Mouse (Mus musculus) MEL-GATA-1-ER (cell line): ENCODE data around the gene Phf21a.

Experiments
- DNase-seq: peaks from one replicate; pipeline ENCODE4 v3.0.0-alpha.2; 2012; ENCODE audit warnings: low read depth; ENCODE audit errors: extremely low read depth

The Phf21a gene

DNA sequence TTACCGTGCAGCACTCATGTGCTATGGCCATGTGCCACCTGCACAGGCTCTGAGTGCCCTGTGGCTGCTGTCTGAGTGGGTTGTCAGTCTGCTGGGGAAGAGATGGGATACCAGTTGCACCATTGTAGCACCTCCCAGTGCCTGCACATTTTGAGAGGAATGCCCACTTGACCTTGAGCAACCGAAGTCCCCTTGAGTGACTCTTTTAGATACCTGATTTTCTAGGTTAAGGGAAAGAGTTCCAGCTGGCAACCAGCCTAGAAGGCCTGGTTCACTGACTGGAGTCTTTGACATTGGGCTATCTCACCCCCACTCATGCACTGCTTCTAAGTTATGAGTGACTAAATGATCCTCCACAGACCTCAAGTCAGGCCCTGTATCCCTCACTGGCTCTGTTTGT, 266.4 kb downstream of the Phf21a start:
- DNase-seq, result no peak

DNA sequence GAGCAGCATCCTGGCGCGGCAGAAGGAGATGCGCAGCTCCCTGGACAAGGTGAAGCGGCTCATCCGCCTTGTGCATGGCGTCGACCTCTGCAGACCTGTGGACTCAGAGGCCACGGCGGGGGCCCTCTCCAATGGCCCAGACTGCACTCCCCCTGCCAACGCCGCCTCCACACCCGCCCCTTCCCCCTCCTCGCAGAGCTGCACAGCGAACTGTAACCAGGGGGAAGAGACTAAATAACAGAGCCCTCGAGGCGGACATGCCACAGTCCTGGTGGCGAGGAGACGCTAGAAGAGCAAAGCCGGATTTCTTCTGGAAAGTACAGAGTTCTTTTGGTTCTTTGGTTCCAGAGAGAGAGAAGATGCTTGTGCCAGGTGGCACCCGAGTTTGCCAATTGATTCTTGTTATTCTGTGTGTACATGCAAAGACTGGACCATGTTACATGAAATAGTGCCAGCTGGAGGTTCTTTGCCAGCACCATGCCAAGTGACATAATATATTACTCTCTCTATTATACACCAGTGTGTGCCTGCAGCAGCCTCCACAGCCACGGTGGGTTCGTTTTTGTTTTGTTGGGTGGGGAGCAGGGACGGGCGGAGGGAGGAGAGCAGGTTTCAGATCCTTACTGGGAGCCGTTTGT, 267.4 kb downstream of the Phf21a start:
- no peak for DNase-seq

DNA sequence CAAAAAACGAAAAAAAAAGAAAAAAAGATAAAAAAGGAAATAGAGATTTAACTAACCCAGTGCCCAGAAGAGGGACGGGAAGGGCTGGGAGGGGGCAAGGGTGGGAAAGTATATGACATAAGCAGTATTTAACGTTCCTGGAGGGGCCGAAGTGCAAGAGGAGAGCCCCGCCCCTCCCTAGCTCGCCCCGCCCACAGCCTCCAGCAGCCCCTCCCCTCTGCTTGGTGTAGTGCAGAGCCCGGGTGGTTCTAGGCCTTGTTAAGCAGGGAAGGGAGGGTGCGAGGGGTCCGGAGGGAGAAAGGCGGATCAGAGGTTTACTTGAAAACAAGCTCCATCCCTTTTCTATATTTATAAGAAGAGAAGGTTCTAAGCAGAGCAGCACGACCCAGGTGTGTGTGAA, 268.0 kb downstream of the Phf21a start:
- no peak for DNase-seq

DNA sequence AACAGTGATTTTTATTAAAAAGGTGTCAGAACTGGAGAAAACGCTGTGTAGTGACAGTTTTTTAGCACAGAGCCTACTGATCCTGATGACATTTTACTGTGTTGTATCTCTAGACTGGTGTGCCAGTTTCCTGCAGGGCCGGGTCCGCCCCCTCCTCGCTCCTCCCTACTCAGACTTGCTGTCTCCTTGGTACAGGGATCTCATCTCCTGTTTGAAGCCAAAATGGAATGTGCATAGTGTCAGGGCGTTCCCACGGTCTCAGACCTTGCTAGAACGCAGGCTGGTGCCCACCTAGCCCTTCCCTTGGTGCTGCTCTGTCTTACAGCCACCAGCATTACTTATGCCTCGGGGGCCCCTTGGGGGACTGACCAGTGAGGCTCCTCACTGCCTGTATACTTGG, 268.9 kb downstream of the Phf21a start:
- no peak for DNase-seq

DNA sequence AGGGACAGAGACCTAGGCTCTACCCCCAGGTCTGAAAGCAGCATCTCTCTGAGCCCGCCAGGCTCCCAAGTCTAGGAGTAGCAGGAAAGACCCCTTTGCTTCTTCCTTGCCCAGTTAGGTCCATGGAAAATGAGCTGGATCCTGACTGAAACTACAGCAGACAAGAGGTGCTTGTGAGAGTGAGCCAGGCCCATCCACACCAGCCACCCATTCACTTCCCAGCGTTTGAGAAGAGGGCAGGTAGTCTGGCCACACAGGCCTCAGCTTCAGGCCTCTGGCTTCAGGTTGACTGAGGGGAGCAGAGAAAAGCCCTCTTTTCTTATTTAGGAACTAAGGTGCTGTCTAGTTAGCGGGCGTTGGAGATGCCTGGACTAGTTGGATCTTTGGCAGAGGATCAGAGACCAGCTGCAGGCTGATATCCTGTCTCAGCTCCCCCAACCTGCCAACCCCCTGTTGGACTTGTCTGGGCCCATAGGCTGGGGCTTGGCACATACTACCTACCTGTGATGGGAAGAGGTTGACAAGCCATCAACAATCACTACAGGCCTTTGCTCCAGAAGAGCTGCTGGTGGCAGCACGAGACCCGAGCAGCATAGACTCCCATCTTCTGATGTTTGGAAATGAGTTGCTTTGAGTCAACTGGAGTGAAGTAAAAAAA, 269.8 kb downstream of the Phf21a start:
- DNase-seq, result no peak

DNA sequence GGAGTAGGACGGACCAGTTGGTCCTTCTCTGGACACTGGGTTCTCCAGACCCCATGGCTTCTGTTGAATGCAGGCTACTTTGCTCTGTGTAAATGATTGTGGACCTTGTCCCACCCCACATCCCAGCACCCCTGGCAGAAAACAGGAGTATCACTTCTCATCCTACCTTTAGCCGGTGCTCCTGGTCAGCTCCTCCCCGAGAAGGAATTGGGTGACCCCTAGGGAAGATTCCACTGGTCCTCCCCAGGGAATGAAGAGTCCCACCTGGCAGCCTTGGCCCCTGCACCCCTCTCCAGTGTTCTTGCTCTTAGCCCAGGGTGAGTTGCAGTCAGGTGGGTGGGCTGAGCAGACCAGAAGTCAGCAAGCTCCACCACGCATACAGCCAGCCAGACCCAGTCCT, 271.2 kb downstream of the Phf21a start:
- no peak for DNase-seq

DNA sequence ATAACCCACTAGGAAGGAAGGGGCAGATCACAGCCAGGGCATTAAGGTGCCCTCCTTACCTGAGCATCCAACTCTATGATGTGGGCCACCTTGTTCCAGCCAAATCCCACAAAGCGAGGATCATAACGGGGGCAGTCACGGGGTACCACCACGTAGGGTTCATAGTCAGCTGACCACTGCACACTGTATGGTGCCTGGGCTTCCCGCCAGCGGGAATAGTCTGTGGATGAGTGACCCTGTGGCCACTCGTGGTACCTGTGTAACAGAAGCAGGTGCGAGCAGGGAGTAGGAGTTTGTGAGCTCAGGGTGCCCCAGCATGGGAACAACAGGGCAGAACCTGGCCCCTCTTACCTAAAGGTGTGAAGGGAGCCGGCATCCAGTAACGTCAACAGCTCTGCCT, 272.7 kb downstream of the Phf21a start:
- no peak for DNase-seq

DNA sequence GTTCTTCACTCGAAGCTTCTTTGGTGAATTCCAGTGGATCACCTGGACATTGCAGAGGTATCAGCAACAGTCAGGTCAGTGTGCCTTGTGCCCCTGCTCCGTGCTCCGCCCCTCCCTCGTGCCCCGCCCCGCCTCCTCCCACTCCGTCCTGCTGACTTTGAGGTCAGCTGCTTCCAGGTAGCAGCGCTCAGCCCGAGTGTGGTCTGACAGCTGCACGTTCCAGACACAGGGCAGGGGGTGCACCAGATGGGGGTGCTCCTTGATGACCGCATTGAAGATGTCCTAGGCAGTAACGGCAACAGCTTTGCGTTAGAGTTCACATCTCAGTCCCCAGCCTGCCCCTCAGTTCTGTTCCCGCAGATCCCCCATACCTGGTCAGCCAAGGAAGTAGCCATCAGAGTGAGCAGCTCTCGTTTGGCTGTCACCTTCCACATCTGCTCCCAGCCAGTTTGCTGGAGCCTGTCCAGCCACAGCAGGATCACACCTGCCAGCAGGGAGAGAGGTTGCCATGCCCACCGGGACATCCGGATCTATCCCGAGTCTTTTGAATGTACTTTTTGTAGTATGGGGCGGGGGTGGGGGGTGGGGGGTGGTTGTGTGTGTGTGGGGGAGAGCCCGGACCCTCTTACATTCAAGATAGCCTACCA, 274.6 kb downstream of the Phf21a start:
- DNase-seq, result no peak

DNA sequence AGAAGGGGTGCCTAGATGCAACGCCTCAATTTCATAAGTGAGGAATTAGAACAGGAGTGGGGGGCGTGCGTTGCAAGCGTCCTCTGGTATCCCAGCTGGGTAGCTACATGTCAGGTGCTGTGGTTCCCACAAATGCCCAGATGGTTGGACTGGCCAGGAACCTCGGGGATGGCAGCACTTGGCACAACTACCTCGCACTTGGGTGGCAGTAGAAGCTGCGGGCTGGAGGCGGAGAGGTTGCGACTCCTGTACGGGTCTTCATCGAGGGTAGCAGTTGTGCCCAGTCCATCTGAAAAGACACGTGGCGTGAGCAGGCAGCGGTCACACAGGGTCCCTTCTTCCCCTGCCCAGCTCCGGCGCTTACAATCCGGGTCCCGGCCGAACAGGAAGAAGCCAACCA, 277.5 kb downstream of the Phf21a start:
- DNase-seq, result no peak

DNA sequence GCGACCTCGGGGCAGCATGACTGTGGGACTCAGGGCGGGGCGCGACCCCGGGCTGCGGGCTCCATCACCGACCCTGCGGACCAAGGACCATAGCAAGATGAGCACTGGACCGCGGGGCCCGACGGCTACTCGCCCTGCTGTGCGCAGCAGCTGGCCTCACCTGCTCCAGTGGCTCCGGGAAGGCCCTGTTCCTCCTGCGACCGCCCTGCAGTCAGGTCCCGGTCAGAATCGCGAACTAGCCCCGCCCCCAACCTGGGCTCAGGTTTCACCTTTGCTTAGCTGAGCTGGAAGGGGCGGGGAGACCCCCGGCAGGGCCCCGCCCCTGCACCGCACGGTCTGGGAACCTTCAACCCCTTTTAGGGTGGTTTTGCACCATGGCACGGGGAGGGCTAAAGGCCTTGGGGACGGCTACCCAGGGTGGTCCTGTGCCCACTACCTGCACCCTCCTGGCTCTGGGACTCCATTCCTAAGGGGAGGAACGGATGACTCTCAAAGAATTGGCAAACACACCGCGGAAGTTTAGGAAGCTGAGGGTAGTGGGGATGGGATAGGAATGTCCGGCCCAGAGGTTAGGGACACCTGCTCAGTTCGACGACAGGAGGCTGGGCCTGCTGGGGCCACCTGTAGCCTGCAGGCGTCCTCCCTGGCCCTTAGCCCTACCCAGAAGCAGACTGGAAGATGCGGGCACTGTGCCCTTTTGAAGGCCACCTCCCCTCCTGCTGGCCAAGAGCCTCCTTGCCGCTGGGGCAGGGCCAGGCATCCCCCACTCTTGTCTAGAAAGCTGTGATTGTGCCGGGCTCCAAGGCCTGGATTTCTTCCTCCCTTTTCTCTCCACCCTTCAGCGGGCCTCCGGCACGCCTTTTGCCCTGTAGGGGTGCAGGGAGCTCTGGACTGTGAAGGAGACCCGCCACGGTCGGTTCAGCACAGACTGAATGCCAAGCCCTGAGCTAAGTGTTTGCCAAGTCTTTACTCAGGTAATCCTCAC, 278.2 kb downstream of the Phf21a start:
- no peak for DNase-seq

DNA sequence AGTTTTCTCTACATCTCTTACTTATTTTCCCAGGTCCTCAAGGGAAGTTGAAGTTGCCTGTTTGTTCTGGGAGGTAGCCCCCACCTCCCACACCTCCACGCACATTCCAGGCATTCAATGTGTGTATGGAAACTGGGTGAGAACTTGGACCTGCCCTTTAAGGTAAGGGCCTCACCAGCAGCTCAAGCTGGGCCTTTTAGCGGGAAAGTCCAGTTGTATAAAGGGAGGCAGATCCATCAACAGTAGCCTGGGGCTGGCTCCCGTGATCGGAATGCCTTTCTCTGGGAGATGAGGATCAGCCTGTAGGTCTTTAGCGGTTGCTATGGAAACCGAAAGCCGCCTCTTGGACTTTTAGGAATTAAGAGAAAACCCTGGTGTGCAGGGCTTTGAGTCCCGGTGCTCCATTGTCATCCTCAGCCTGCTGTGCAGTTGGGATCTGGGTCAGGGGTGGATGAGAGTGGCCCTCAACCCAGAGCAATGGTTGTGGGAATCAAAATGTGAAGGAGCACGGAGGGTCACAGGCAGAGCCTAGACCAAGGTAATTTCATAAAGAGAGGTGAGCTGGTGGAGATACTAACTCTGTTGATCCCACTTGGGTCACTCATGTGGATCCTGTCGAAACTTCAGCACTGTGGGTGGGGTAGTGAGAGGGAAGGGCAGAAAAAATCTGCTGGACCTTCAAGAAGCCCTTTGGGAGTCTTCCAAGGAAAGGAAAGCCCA, 279.2 kb downstream of the Phf21a start:
- DNase-seq, result no peak

DNA sequence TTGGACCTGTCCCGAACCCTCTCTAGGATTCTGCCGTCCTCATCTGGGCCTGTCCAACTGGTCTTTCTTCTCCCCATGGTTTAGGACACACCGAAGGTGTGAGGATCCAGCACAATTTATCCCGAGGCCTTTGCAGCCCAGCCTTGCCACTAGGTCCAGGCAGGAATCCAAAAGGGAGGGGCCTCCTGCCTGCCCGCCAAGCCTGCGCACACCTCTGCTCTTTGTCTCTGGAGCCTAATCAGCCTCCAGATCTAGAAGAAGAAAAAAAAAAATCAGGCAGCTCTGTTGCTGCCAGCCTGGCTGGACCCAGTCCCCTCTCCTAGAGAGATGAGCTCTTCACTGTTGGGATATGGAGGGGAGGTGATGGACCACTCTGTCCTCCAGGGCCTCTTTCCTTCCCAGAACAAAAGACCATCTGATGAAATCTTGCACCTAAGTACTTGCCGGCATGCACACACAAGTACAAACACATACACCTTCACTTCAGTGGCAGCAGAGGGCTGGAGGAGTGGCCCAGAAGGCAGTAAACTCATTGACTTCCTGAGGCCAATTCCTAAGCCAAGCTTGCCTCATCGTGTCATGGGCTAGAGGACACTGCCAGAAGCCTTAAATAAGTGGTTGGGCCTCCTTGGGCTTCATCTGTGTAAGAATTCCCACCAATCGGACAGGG, 280.0 kb downstream of the Phf21a start:
- DNase-seq, result no peak

DNA sequence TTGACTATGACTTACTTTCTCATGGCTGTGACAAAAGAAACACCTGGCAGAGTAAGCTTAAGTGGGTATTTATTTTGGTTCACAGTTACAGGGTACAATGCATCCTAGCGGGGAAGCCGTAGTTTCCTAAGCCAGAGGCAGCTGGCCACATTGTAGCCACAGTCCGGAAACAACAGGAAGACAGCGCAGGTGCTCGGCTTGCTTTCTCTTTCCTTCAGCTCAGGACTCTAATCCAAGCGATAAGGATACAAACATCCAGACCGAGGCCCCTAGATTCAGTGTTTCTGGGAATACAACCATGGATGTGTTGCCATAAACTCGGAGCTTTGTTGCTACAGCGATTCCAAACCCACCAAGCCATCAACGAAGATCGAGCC, 280.5 kb downstream of the Phf21a start:
- no peak for DNase-seq

DNA sequence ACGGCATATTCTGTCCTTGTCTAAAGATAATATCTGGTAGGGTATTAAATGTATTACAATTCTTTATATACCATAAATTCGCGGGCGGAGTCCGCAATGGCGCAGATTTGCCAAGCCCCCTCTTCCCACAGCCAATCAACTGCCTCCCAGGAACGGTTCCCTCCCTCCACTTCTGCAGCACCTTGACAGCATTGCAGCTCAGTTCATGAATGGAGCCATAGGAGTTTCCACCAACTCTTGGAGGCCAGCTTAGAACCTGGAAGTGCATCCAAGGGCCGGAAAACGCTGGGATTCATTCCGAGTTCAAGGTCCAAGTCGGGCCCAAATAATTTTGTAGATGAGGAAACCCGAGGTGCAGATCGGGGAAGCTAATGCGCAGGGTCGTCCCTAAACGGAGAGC, 281.6 kb downstream of the Phf21a start, which contains the start of the genes Pex16 and Large2:
Gene Pex16 (plus strand): TSS at position 163 of the 400 bp plus-strand sequence.
Gene Large2 (minus strand): TSS at position 356 of the 400 bp plus-strand sequence.
- peak; percentile 63 for DNase-seq

DNA sequence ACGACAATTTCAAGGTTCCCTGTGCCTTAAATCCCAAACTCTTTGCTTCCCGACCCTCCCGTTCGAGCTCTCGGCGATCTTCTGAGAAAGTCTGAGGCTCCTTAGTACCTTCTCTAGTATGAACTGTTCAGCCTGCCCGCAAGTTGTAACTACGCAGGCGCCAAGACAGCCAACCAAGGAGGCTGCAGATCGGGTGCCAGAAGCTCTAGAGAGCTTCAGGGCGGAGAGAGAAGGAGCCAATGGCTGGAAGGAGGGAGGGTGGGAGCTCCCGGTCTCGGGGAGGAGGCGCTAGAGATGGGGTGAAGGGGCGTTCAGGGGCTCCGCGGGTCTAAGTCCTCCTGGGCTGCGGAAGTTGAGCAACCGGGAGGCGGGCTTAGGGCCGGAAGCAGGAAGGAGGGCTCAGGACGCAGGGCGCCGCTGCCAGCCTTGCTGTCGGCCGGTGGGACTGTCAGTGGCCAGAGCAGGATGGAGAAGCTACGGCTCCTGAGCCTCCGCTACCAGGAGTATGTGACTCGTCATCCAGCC, 282.2 kb downstream of the Phf21a start:
- DNase-seq, result peak; percentile 97

DNA sequence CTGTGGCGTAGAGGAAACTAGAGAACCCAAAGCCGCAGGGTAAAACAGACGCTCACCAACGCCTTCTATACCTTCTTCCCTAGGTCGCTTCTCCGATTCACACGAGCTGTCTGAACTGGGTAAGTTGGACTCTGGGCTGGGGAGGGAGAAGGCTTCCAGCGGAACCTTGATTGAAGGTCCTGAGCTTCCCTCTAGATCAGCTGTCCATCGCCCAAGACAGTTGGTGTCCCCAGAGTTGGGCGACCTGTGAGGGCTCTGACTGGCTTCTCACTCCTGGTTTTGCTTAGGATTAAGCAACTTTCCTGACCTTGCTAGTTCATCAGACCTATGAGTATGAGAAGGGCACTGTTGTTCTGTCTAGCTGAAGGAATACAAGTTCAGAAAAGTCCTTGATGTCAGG, 282.9 kb downstream of the Phf21a start:
- DNase-seq, result no peak

DNA sequence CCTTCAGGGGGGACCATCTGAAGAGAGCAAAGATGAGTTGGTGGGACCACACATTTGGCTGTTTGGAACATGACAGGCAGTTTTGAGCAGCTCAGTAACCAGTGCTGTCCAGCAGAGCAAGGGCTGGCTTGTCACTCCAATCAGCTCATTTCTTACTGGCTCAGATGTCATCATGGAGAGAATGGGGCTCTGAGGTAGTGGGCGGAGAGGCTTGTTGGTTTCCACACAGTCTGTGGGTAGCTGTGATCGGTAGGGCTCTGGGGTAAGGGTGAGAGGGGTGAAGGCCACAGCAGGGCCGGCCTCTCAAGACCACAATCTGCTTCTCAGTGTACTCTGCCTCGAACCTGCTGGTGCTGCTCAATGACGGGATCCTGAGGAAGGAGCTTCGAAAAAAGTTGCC, 283.4 kb downstream of the Phf21a start:
- DNase-seq, result no peak

DNA sequence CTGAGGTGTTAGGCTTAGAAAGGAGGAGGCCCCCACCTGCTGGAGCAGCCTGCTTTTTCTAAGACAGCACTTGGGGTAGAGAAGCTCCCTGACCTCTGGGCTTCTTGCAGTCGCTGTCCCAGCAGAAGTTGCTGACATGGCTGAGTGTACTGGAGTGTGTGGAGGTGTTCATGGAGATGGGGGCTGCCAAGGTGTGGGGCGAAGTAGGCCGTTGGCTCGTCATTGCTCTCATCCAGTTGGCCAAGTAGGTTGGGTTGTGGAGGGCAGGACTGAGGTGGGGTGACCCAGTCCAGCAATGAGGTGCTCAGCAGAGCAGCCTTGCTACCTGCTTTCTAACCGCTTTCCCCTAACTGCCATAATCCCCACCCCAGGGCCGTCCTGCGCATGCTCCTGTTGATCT, 284.4 kb downstream of the Phf21a start:
- DNase-seq, result no peak

DNA sequence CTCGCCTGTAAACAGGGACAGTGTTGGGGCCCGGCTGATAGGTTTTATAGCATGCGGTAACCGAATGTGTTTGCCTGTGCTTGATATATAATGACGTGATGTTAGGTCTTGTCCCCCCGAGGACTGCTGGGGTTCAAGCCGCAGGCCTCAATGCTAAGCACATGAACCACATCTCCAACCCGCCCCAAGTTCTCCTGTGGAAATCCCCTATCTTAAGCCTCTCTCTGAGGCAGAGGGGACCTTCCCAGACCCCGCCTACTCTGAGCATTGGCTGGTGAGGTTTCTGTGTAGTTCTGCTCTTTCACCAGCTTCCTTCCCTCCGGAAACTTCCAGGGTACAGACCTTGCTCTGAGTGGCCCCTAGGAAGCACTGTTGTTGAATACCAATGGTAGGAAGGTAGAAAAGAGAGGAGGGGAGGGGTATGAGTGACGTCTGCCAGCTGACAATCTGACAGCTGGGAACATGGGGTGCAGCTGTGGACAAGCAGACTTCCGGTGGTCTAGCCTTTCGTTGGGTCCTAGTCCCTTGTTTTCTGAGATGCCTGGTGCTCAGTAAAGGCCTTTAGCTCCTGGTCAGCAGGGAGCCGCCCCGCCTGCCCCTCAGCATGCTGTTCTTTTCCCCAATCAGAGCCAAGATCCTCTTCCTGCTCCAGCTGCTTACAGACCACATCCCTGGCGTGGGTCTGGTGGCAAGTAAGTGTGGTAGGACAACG, 287.0 kb downstream of the Phf21a start:
- no peak for DNase-seq
